Mouse (Mus musculus): ENCODE measurements around the gene Sparc. TPM values are rescaled to one million over a fixed set of nuclear protein-coding genes. Genes with fewer than 3 reads are reported as not detected.
A peak's percentile ranks its signal among the peaks of the same experiment; 100 is the strongest.
"Not testable (repeated sequence)": the region's sequence is repeated elsewhere in the genome, so short reads cannot be mapped to it uniquely, and the experiment has no call there.

The Sparc gene
- polyA plus RNA-seq, 1 experiment from 2014 or later, result 150 TPM

DNA sequence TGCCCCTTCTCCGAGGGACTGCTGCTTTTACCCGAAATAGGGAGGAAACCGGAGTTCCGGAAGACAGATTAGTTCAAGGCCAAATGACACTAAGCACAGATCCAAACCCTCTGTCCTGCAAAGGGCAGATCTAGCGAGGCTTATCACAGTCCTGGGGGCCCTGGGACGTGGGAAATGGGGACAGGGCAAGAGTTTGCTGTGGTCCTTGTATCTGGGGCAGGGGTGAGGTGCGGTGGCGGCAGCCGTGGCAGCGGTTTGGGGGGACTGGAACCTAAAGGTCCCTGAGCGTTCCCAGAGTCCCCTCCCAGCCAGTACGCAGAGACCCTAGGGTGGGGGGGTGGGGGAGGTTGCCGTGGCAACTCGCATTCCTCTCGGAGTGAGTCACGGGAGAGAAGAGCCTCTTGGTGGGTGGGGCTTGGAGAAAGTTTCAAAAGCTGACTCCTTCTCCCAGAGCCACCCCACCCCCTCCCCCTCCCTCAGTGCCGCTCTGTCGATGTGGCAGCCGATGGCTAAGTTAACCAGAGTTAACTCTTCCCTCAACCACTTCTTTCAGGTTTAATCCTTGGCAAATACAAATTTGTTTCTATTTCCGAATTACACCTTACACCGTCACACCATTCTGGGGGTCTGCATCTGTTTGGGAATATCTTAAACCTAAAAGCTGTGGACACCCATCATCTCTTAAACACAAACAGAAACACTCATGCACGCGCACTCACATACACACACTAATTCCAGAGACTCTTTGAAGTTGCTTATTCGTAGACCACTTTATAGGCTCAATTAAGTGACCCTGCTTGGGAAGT lies 4.9 kb downstream of the Sparc start:
- peak; percentile 26; the same call in 1 of the 2 replicates for ATAC-seq (ENCODE audit: low read depth)
- Histone ChIP-seq H3K27me3 (peaks cover 11% of the 10 kb centered on the region; the same call in 1 of the 2 replicates), H3K27ac (peak overlapping the region; percentile 51; the same call in 1 of the 2 replicates), H3K4me2 (peak overlapping the region; percentile 55), H3K36me3 (no peaks in the 10 kb centered on the region), H3K9ac (peak overlapping the region; percentile 54; the same call in 1 of the 2 replicates), H3K4me3 (replicated peaks) (peak overlapping the region; percentile 43), H3K9me3 (replicated peaks) (no peaks in the 10 kb centered on the region), H3K4me1 (replicated peaks) (peaks cover 33% of the 10 kb centered on the region)
- WGBS (ENCODE audit: insufficient replicate concordance), result 3% methylated on average over 24 of the region's 24 CpGs
- no peak for DNase-seq

DNA sequence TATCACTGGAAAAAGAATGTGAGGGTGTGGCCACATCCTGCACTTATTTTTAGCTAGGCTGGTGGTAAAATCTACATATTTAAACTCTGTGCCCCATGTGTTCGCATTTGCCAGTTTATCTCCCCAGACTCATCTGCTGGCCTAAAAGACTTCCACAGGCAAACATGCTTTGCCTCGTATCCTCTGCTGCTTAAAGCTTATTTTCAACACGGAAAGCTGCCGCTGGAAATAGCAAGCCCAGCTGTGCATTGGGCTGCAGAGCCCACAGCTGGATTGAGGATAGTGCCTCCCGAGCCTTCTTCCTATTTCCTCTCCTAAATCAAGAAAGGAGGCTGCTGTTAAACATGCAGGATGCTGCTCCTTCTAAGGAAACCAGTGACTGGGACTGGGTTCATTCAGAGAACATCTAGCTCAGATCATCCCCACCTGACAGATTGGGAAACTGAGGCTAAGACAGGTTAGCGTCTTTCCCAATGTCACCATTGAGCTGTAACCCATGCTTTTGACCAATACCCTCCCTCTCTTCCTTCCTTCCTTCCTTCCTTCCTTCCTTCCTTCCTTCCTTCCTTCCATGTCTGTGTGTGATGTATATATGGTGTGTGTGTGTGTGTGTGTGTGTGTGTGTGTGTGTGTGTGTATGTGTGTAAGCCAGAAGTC lies 6.2 kb downstream of the Sparc start:
- Histone ChIP-seq H3K4me3 (replicated peaks) (no peak overlapping the region), H3K9me3 (replicated peaks) (no peaks in the 10 kb centered on the region), H3K9ac (no peak overlapping the region), H3K4me2 (peak overlapping the region; percentile 55; the same call in 1 of the 2 replicates), H3K4me1 (replicated peaks) (peaks cover 33% of the 10 kb centered on the region), H3K36me3 (no peaks in the 10 kb centered on the region), H3K27ac (0 out of 2 replicates have a peak overlapping the region, but pooled peaks have one; percentile 14), H3K27me3 (peaks cover 11% of the 10 kb centered on the region; the same call in 1 of the 2 replicates)
- ATAC-seq (ENCODE audit: low read depth), result no peak
- 22% methylated on average over 6 of the region's 6 CpGs for WGBS (ENCODE audit: insufficient replicate concordance)
- DNase-seq, result no peak

DNA sequence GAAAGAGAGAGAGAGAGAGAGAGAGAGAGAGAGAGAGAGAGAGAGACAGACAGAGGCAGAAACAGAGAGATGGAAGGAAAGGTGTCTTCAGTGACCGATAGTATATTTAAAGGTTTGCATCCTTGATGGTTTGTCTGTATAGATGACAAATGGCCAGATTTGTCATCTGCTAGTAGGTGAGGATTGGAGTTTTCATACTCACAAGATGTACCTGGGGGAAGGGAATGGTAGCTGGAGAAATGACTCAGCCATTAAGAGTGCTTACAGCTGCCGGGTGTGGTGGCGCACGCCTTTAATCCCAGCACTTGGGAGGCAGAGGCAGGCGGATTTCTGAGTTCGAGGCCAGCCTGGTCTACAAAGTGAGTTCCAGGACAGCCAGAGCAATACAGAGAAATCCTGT lies 7.3 kb downstream of the Sparc start:
- 69% methylated on average over 6 of the region's 6 CpGs for WGBS (ENCODE audit: insufficient replicate concordance)
- H3K4me2 ChIP-seq, result not testable (repeated sequence)

DNA sequence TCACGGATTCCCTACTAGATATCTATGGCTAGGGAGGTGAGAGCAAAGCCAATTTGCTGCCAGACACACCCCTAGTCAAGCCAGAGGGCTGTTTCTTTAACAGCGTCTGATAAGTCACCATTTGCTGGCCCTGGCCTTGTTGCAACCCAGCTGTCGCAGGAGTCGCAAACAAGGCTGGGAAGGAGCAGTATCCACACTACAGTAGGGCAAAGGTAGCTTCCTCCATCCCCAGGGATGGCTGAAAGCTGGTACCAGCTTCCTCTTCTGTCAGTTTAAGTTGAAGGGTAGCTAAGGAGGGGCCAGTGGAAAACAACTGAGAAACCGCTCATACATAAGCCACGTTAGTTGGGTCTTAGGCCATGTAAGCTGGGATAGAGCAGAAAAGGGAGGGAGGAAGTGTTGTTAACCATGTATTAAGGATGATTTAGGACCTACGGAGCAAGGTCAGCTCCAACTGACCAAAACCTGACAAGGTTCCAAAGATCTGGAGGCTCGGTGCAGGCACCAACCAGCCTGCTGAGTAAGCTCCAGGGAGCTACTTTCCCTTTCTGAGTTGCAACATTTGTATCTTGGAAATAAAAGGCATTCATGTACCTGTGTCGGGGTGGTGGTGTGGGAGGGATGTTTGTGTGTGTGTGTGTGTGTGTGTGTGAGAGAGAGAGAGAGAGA lies 7.8 kb downstream of the Sparc start:
- Histone ChIP-seq H3K27me3 (peaks cover 11% of the 10 kb centered on the region; the same call in 1 of the 2 replicates), H3K4me3 (replicated peaks) (no peak overlapping the region), H3K4me1 (replicated peaks) (peaks cover 25% of the 10 kb centered on the region), H3K9ac (no peak overlapping the region), H3K36me3 (no peaks in the 10 kb centered on the region), H3K9me3 (replicated peaks) (no peaks in the 10 kb centered on the region), H3K4me2 (no peak overlapping the region), H3K27ac (no peak overlapping the region)
- ATAC-seq (ENCODE audit: low read depth), result no peak
- DNase-seq, result no peak
- 22% methylated on average over 9 of the region's 9 CpGs for WGBS (ENCODE audit: insufficient replicate concordance)

More for the DNA sequence above, 7.3 kb downstream of the Sparc start:
- H3K27ac ChIP-seq; DNase-seq; H3K9ac ChIP-seq; H3K9me3 ChIP-seq (replicated peaks); H3K4me3 ChIP-seq (replicated peaks); ATAC-seq (ENCODE audit: low read depth); H3K36me3 ChIP-seq: not testable (repeated sequence)
- Histone ChIP-seq H3K4me1 (replicated peaks) (peaks cover 28% of the 10 kb centered on the region), H3K27me3 (peaks cover 11% of the 10 kb centered on the region; the same call in 1 of the 2 replicates)

DNA sequence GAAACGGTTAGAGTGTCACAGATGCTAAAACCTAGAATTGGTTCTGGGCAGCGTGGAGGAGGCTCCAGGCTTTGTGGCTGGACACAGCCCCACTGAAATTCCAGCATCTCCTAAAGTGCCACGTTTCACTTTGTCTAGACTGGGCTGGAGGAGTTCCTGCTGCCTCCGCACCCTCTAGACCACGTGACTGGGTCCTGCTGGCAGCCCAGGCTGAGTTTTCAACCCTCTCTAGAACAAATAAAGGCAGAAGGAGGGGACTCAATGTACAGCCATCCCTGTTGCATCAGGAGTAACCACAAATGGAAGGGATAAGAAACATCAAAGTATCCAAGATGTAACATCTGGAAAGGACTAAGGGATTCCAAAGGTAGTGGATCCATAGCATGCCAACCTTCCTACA lies 8.7 kb downstream of the Sparc start:
- Histone ChIP-seq H3K4me3 (replicated peaks) (no peak overlapping the region), H3K9me3 (replicated peaks) (no peaks in the 10 kb centered on the region), H3K27me3 (peaks cover 7% of the 10 kb centered on the region; the same call in 1 of the 2 replicates), H3K4me1 (replicated peaks) (peaks cover 19% of the 10 kb centered on the region), H3K27ac (no peak overlapping the region), H3K36me3 (no peaks in the 10 kb centered on the region), H3K9ac (no peak overlapping the region), H3K4me2 (no peak overlapping the region)
- ATAC-seq (ENCODE audit: low read depth) (no peak), DNase-seq (no peak)
- 55% methylated on average over 5 of the region's 5 CpGs for WGBS (ENCODE audit: insufficient replicate concordance)

GRCm38 (mm10) chr11:55413416-55413796 lies 9.6 kb downstream of the Sparc start:
- Histone ChIP-seq H3K27me3 (no peaks in the 10 kb centered on the region), H3K9me3 (replicated peaks) (no peaks in the 10 kb centered on the region), H3K36me3 (no peaks in the 10 kb centered on the region), H3K9ac (no peak overlapping the region), H3K4me2 (no peak overlapping the region), H3K4me1 (replicated peaks) (peaks cover 18% of the 10 kb centered on the region), H3K4me3 (replicated peaks) (no peak overlapping the region), H3K27ac (no peak overlapping the region)
- 67% methylated on average over 2 of the region's 2 CpGs for WGBS (ENCODE audit: insufficient replicate concordance)
- DNase-seq (no peak), ATAC-seq (ENCODE audit: low read depth) (no peak)

- H3K9me3 ChIP-seq (replicated peaks), result no peaks in the 10 kb centered on the region
- no peaks in the 10 kb centered on the region for H3K27me3 ChIP-seq
- H3K27ac ChIP-seq, result no peak overlapping the region
- ATAC-seq (ENCODE audit: low read depth) (no peak), DNase-seq (no peak)
- H3K9ac ChIP-seq, result no peak overlapping the region
- 0 out of 2 replicates have a peak, but pooled peaks cover 3% of the 10 kb centered on the region for H3K36me3 ChIP-seq
- H3K4me3 ChIP-seq (replicated peaks), result no peak overlapping the region
- WGBS (ENCODE audit: insufficient replicate concordance), result 66% methylated on average over 10 of the region's 10 CpGs
- H3K4me2 ChIP-seq, result no peak overlapping the region
- H3K4me1 ChIP-seq (replicated peaks), result peaks cover 15% of the 10 kb centered on the region
Measured at GRCm38 (mm10) chr11:55412680-55413415, 10.1 kb downstream of the Sparc start.

- ATAC-seq (ENCODE audit: low read depth) (no peak), DNase-seq (no peak)
- Histone ChIP-seq H3K36me3 (0 out of 2 replicates have a peak, but pooled peaks cover 6% of the 10 kb centered on the region), H3K9me3 (replicated peaks) (no peaks in the 10 kb centered on the region), H3K4me3 (replicated peaks) (no peak overlapping the region), H3K4me2 (no peak overlapping the region), H3K4me1 (replicated peaks) (peaks cover 15% of the 10 kb centered on the region), H3K27ac (no peak overlapping the region; the same call in 1 of the 2 replicates), H3K27me3 (no peaks in the 10 kb centered on the region), H3K9ac (no peak overlapping the region)
- 62% methylated on average over 7 of the region's 7 CpGs for WGBS (ENCODE audit: insufficient replicate concordance)
Measured at GRCm38 (mm10) chr11:55412034-55412433, 10.9 kb downstream of the Sparc start.

GRCm38 (mm10) chr11:55410502-55410901 lies 12.5 kb downstream of the Sparc start:
- no peak for ATAC-seq (ENCODE audit: low read depth)
- H3K4me1 ChIP-seq (replicated peaks), result peaks cover 11% of the 10 kb centered on the region
- no peaks in the 10 kb centered on the region for H3K9me3 ChIP-seq (replicated peaks)
- H3K9ac ChIP-seq, result no peak overlapping the region
- H3K36me3 ChIP-seq, result 0 out of 2 replicates have a peak, but pooled peaks cover 6% of the 10 kb centered on the region
- no peak for DNase-seq
- no peak overlapping the region; the same call in 1 of the 2 replicates for H3K27ac ChIP-seq
- 37% methylated on average over 3 of the region's 3 CpGs for WGBS (ENCODE audit: insufficient replicate concordance)
- H3K27me3 ChIP-seq, result no peaks in the 10 kb centered on the region
- no peak overlapping the region for H3K4me2 ChIP-seq
- no peak overlapping the region for H3K4me3 ChIP-seq (replicated peaks)

DNA sequence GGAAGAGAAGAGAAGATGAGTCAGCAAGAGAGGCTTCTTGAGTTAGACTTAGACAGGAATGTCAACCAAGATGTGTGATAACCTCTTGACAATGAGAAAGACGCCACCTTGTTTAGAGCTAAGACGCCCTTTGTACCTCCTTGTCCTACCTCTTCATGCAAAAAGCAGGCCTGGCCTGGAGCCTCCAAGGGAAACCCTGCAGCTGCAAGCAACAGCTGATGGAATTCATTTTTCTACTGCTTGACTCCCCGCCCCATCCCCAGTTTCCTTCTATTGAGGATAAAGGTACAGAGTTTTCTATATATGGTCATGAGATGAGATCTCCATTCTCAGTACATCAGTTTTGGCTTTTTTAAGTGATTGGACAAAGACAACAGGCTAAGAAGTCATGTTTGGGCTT lies 13.0 kb downstream of the Sparc start:
- no peak overlapping the region for H3K4me3 ChIP-seq (replicated peaks)
- no peak overlapping the region for H3K4me2 ChIP-seq
- H3K4me1 ChIP-seq (replicated peaks), result peaks cover 7% of the 10 kb centered on the region
- WGBS (ENCODE audit: insufficient replicate concordance), result 61% methylated on average over 3 of the region's 3 CpGs
- H3K36me3 ChIP-seq, result 0 out of 2 replicates have a peak, but pooled peaks cover 6% of the 10 kb centered on the region
- H3K27me3 ChIP-seq, result no peaks in the 10 kb centered on the region
- no peak for DNase-seq
- H3K9ac ChIP-seq, result no peak overlapping the region
- no peak overlapping the region for H3K27ac ChIP-seq
- no peaks in the 10 kb centered on the region for H3K9me3 ChIP-seq (replicated peaks)
- ATAC-seq (ENCODE audit: low read depth), result no peak
